Mouse (Mus musculus) T-helper 17 cell (primary cell): ENCODE results near the gene Sox6.

Experiments
- in situ Hi-C, 2 experiments: fragments of 300-600 bp; cut with MboI, MseI; formaldehyde crosslinking; loops; 1 replicate in 1 of 2; 2 replicates in 1 of 2; pipeline ENCODE4 v1.15.1; 2025; ENCODE audit warnings: high pct_unique_total_duplicates in 2 of 2

The Sox6 gene

GRCm38 (mm10) chr7:115501497-115501896 lies 537.1 kb downstream of the Sox6 start:
- in situ Hi-C loops: no loop called here

- in situ Hi-C loops: no loop called here
Observed at GRCm38 (mm10) chr7:115500825-115501224, 537.8 kb downstream of the Sox6 start.

GRCm38 (mm10) chr7:115500170-115500569 lies 538.4 kb downstream of the Sox6 start:
- in situ Hi-C loops: no loop called here

- in situ Hi-C loops: loop anchor here in 1 of 2 experiments (10.0 kb wide), 1 partner anchor 543 kb away; the partner anchor contains the start of genes 1110004F10Rik and Sox6
Observed at GRCm38 (mm10) chr7:115491721-115492120, 546.9 kb downstream of the Sox6 start.

GRCm38 (mm10) chr7:115489608-115490007 lies 549.0 kb downstream of the Sox6 start:
- in situ Hi-C loops: loop anchor here in 1 of 2 experiments (10.0 kb wide), 1 partner anchor 545 kb away; the partner anchor contains the start of genes 1110004F10Rik and Sox6

- in situ Hi-C loops: no loop called here
Observed at GRCm38 (mm10) chr7:115486431-115486830, 552.2 kb downstream of the Sox6 start.

GRCm38 (mm10) chr7:115485664-115486409 lies 552.8 kb downstream of the Sox6 start:
- in situ Hi-C loops: no loop called here

GRCm38 (mm10) chr7:115477763-115478162 lies 560.8 kb downstream of the Sox6 start:
- in situ Hi-C loops: no loop called here

- in situ Hi-C loops: no loop called here
Observed at GRCm38 (mm10) chr7:115476881-115477665, 561.5 kb downstream of the Sox6 start.

- in situ Hi-C loops: no loop called here
Observed at GRCm38 (mm10) chr7:115475176-115475575, 563.4 kb downstream of the Sox6 start.

GRCm38 (mm10) chr7:115474115-115474514 lies 564.5 kb downstream of the Sox6 start:
- in situ Hi-C loops: loop anchor here in 1 of 2 experiments (25.0 kb wide), 1 partner anchor 1412 kb away; no protein-coding TSS in a partner anchor

GRCm38 (mm10) chr7:115472850-115473249 lies 565.7 kb downstream of the Sox6 start:
- in situ Hi-C loops: loop anchor here in 1 of 2 experiments (25.0 kb wide), 1 partner anchor 1411 kb away; no protein-coding TSS in a partner anchor

GRCm38 (mm10) chr7:115471521-115471920 lies 567.1 kb downstream of the Sox6 start:
- in situ Hi-C loops: loop anchor here in 1 of 2 experiments (25.0 kb wide), 1 partner anchor 1409 kb away; no protein-coding TSS in a partner anchor

- in situ Hi-C loops: loop anchor here in 1 of 2 experiments (25.0 kb wide), 1 partner anchor 1405 kb away; no protein-coding TSS in a partner anchor
Observed at GRCm38 (mm10) chr7:115466811-115467210, 571.8 kb downstream of the Sox6 start.

- in situ Hi-C loops: loop anchor here in 1 of 2 experiments (25.0 kb wide), 1 partner anchor 1401 kb away; no protein-coding TSS in a partner anchor
Observed at GRCm38 (mm10) chr7:115463367-115463766, 575.2 kb downstream of the Sox6 start.

- in situ Hi-C loops: loop anchor here in 1 of 2 experiments (25.0 kb wide), 1 partner anchor 1400 kb away; no protein-coding TSS in a partner anchor
Observed at GRCm38 (mm10) chr7:115462276-115462675, 576.3 kb downstream of the Sox6 start.

- in situ Hi-C loops: loop anchor here in 1 of 2 experiments (25.0 kb wide), 1 partner anchor 1393 kb away; no protein-coding TSS in a partner anchor
Observed at GRCm38 (mm10) chr7:115454988-115455387, 583.6 kb downstream of the Sox6 start.

- in situ Hi-C loops: loop anchor here in 1 of 2 experiments (25.0 kb wide), 1 partner anchor 1391 kb away; no protein-coding TSS in a partner anchor
Observed at GRCm38 (mm10) chr7:115453713-115454073, 584.9 kb downstream of the Sox6 start.

GRCm38 (mm10) chr7:115453042-115453712 lies 585.4 kb downstream of the Sox6 start:
- in situ Hi-C loops: loop anchor here in 1 of 2 experiments (25.0 kb wide), 1 partner anchor 1391 kb away; no protein-coding TSS in a partner anchor

- in situ Hi-C loops: loop anchor here in 1 of 2 experiments (25.0 kb wide), 1 partner anchor 1388 kb away; no protein-coding TSS in a partner anchor
Observed at GRCm38 (mm10) chr7:115450431-115451195, 588.0 kb downstream of the Sox6 start.
